Mouse (Mus musculus): ENCODE data around the gene Nisch. TPM values are rescaled to one million over a fixed set of nuclear protein-coding genes. Genes with fewer than 3 reads are reported as not detected.

Nisch gene
- polyA plus RNA-seq, 1 experiment from 2014 or later = 439 TPM

DNA sequence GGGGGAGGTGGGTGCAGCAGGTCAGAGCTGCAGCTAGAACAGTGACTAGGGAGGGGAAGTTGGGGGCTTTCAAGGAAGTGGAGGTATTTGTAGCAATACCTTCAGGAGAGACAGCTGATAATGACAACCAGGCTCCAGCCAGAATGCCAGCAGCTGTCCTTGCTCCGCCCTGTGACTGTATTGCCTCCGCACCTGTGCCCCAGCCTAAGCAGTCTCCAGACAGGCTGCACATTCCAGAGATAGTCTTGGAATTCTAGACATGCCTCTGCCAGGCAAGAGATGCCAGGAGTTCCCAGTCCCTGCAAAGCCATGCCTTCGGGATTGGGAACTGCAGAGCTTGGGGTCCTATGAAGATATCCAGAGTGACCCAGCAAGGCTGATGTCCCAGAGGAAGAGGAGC is 4.2 kb downstream of the Nisch start:
- no peak overlapping the region for H3K27ac ChIP-seq
- H3K4me3 ChIP-seq (replicated peaks) = no peak overlapping the region
- peaks cover 9% of the 10 kb centered on the region for H3K4me1 ChIP-seq
- peaks cover 16% of the 10 kb centered on the region for H3K27me3 ChIP-seq
- ATAC-seq (ENCODE audit: low FRiP score) = no peak
- H3K36me3 ChIP-seq (replicated peaks) = no peaks in the 10 kb centered on the region
- no peak overlapping the region for H3K4me2 ChIP-seq
- no peaks in the 10 kb centered on the region for H3K9me3 ChIP-seq
- WGBS = 88% methylated on average over 3 of the region's 3 CpGs
- H3K9ac ChIP-seq = no peak overlapping the region

DNA sequence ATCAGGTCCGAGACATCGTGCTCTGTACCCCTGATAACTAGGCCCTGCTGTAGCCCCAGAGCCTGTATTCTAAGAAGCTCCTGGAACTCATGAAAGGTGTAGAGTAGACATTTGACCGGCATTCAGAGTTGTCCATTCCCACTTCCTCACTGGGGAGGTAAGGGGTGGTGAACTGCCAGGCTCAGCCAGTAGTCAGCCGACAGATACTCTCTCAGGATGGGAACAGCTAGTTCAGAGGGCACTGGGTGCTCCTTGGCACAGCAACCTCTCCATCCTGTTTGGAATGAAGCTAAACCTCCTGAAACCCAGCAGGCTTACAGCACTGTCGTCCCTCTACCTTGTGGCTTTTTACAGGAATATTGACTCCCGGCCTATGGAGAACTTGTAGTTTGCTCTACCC is 4.9 kb downstream of the Nisch start:
- no peak overlapping the region for H3K4me2 ChIP-seq
- peaks cover 16% of the 10 kb centered on the region for H3K27me3 ChIP-seq
- no peak for ATAC-seq (ENCODE audit: low FRiP score)
- 90% methylated on average over 6 of the region's 6 CpGs for WGBS
- H3K4me1 ChIP-seq = peaks cover 11% of the 10 kb centered on the region
- H3K9me3 ChIP-seq = no peaks in the 10 kb centered on the region
- H3K9ac ChIP-seq = no peak overlapping the region
- no peak overlapping the region for H3K4me3 ChIP-seq (replicated peaks)
- H3K36me3 ChIP-seq (replicated peaks) = no peaks in the 10 kb centered on the region
- H3K27ac ChIP-seq = no peak overlapping the region

DNA sequence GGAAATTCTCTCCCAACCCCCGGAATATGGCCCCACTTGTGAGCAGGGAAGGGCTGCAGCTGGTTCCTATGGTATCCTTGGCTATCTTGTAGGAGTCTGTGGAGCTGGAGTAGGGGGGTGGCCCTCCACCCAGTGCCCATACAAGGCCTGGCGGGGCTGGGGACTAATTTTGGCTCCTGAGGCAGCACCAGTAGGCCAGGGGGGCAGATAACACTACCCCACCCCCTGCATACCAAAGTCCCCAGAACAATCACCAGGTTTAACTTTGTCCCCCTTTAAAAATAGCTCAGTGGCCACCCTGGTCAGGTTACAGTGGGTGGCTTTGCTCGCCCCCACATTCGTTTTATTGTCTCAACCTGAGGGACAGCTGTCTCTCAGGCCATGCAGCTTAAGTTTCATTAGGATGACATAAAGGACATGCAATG is 7.6 kb downstream of the Nisch start:
- H3K27me3 ChIP-seq = peaks cover 7% of the 10 kb centered on the region; the same call in 1 of the 2 replicates
- H3K36me3 ChIP-seq (replicated peaks) = peaks cover 4% of the 10 kb centered on the region
- no peak overlapping the region for H3K27ac ChIP-seq
- H3K4me1 ChIP-seq = peaks cover 19% of the 10 kb centered on the region
- no peaks in the 10 kb centered on the region for H3K9me3 ChIP-seq
- H3K4me2 ChIP-seq = no peak overlapping the region
- no peak overlapping the region for H3K4me3 ChIP-seq (replicated peaks)
- WGBS = 80% methylated on average over 4 of the region's 4 CpGs
- no peak overlapping the region for H3K9ac ChIP-seq
- no peak for ATAC-seq (ENCODE audit: low FRiP score)

DNA sequence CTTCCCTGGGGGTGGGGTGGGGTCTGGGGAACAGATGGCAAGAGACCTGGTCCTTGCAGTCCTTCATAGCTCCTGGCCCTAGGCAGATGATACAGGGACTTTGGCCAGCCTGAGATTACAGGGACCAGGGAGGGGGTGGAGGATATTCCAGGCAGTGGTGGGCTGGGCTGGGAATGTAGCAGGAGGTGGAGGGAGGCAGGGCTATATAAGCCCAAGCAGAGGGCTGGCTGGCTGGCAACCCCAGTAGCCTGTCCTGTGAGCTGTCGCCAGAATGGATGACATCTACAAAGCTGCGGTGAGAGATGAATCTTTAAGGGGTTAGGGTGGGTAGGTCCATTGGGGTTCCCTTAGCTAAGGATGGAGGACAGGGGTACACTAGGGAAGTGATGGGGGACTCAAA is 8.7 kb downstream of the Nisch start, which contains the start of gene Tnnc1:
Gene Tnnc1 (plus strand): TSS at position 229 of the 400 bp plus-strand sequence.
- ATAC-seq (ENCODE audit: low FRiP score) = no peak

DNA sequence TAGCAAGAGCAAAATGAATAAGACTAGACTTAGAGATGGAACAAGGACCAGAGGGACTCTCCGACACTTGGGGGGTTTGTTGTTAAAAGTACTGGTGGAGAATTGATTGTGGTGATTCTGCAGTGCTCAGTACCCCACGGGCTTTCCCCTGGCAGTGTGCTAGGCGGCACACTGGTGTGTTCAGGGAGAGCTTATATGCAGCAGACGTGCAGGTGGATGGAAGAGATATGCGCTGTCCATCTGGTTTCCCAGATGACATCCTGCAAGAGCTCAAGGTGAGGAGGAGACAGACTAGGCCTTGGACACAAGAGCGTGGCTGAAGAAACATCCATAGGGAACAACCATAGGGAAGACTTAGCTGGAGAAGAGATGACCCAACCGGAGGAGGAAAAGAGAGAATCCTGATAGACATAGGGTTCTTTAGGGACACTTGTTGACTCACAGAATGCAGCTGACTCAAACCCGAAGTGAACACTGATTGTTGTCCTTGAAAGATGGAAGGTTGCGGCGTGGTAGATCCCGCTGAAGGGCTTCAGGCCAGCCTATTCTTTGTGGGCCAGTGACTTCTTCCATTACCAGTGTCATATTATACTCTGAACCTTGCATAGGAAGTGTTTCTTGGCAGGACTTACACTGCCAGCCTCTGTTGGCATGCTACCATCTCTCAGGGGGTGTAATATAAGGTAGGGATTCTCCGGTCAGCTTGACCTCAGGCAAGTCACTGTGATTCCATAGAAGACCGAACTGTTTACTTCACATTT is 9.5 kb downstream of the Nisch start:
- Histone ChIP-seq H3K36me3 (replicated peaks) (peaks cover 23% of the 10 kb centered on the region), H3K27me3 (peaks cover 3% of the 10 kb centered on the region; the same call in 1 of the 2 replicates), H3K9me3 (no peaks in the 10 kb centered on the region), H3K27ac (peak overlapping the region; percentile 89; the same call in 1 of the 2 replicates), H3K4me2 (peak overlapping the region; percentile 72), H3K4me3 (replicated peaks) (peak overlapping the region; percentile 74), H3K9ac (peak overlapping the region; percentile 90), H3K4me1 (peaks cover 24% of the 10 kb centered on the region)
- 85% methylated on average over 13 of the region's 13 CpGs for WGBS
- peak; percentile 25 for ATAC-seq (ENCODE audit: low FRiP score)

More for the DNA sequence above, 8.7 kb downstream of the Nisch start, which contains the start of gene Tnnc1:
- H3K36me3 ChIP-seq (replicated peaks) = peaks cover 14% of the 10 kb centered on the region
- H3K4me1 ChIP-seq = peaks cover 24% of the 10 kb centered on the region
- H3K27me3 ChIP-seq = peaks cover 3% of the 10 kb centered on the region; the same call in 1 of the 2 replicates
- no peaks in the 10 kb centered on the region for H3K9me3 ChIP-seq
- H3K4me2 ChIP-seq = peak within 1 kb of the TSS; percentile 72
- peak within 1 kb of the TSS; percentile 74; the same call in 1 of the 2 replicates for H3K4me3 ChIP-seq (replicated peaks)
- WGBS = 77% methylated on average over 2 of the region's 2 CpGs
- H3K9ac ChIP-seq = peak within 1 kb of the TSS; percentile 90
- no peak within 1 kb of the TSS for H3K27ac ChIP-seq

DNA sequence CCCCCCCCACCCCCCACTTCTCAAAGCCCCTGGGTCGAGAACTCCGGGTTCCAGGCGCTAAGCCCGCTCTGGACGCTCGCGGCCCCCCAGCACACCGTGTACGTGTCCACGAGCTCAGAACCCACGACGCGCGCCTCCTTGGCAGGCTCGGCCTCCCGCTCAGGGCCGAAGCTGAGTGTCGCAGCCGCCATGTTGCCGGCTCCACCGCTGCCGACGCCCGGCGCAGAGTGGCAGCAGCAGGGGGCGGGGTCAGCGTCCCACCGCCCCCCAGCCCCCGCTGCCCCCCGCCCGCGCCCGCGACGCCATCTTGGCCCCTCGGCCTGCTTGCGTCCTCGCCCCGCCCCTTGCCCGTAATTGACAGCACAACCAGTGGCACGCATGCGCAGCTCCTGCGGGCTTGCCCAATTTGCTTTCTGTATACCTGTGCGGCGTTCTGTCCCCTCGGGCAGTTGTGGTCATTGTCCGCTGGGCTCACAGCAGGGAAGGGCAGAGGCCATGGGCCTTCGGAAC is 10.2 kb downstream of the Nisch start:
- ATAC-seq (ENCODE audit: low FRiP score) = peak; percentile 85
- Histone ChIP-seq H3K4me3 (replicated peaks) (peak overlapping the region; percentile 74), H3K27ac (peak overlapping the region; percentile 89), H3K9ac (peak overlapping the region; percentile 90), H3K4me1 (peaks cover 24% of the 10 kb centered on the region), H3K4me2 (peak overlapping the region; percentile 72), H3K27me3 (peaks cover 3% of the 10 kb centered on the region; the same call in 1 of the 2 replicates), H3K9me3 (no peaks in the 10 kb centered on the region), H3K36me3 (replicated peaks) (peaks cover 30% of the 10 kb centered on the region)
- WGBS = under 1% methylated on average over 48 of the region's 48 CpGs

DNA sequence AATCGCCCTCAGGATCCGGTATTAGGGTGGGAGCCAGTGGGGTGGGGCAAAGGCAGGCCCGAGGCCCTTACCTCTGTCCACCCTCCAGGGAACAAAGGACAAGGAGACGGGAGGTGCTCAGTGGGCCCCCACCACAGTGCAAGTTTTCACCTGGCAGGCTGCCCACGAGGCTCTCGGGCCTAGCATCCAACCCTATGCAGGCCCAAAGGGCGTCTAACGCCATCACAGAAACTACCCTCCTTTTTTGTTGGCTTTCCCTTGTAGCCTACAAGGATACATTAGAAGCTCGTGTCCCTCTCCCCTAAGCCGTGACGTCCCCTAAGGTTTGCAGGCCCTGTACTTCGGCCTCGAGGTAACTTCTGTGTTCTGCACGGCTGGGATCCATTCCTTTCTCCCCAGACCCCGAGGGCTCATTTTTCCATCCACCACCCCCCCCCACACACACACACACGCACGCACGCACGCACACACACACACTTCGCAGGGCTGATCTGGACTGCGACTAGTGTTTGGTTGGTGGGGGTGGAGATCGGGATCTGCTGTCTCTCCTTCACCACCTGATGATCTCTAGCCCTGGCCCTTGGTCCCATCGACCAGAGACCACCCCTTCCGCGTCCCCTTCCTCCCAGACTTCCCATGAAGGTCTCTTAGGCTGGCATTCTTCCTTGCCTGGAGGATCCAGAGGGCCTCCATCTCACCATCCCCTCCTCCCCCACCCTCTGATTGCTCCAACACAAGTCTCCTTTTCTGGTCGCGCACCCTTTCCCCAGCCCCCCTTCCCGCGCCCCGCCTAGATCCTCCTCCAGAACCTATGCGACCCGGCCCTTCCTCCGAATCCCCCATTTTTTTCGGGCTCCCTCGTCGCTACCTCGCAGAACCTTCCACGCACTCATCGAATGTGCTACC is 10.9 kb downstream of the Nisch start:
- H3K9ac ChIP-seq = peak overlapping the region; percentile 90
- peak overlapping the region; percentile 89 for H3K27ac ChIP-seq
- peak overlapping the region; percentile 72 for H3K4me2 ChIP-seq
- H3K4me3 ChIP-seq (replicated peaks) = peak overlapping the region; percentile 74
- H3K4me1 ChIP-seq = peaks cover 24% of the 10 kb centered on the region
- WGBS = 2% methylated on average over 39 of the region's 39 CpGs
- no peaks in the 10 kb centered on the region for H3K9me3 ChIP-seq
- H3K36me3 ChIP-seq (replicated peaks) = peaks cover 37% of the 10 kb centered on the region
- H3K27me3 ChIP-seq = peaks cover 3% of the 10 kb centered on the region; the same call in 1 of the 2 replicates
- peak; percentile 68 for ATAC-seq (ENCODE audit: low FRiP score)

DNA sequence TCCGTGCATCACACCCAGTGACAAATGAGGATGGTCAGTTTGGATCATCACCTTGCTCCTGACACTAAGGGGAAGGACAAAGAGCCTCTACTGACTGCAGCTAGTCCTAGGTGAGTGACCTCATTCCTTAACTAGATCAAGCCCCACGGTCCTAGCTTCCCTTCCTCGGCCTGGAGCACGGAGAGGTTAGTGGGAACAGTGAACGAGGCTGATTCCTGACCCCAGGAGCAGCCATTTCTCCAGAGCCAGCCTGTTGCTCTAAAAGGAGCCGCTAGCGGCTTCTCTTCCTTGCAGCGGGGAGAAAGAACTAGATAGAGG is 11.5 kb downstream of the Nisch start:
- Histone ChIP-seq H3K4me1 (peaks cover 24% of the 10 kb centered on the region), H3K9ac (peak overlapping the region; percentile 90), H3K27me3 (peaks cover 3% of the 10 kb centered on the region; the same call in 1 of the 2 replicates), H3K4me3 (replicated peaks) (peak overlapping the region; percentile 74), H3K27ac (peak overlapping the region; percentile 89), H3K9me3 (no peaks in the 10 kb centered on the region), H3K36me3 (replicated peaks) (peaks cover 43% of the 10 kb centered on the region), H3K4me2 (peak overlapping the region; percentile 72)
- WGBS = 31% methylated on average over 8 of the region's 8 CpGs
- ATAC-seq (ENCODE audit: low FRiP score) = peak; percentile 10; the same call in 1 of the 2 replicates

DNA sequence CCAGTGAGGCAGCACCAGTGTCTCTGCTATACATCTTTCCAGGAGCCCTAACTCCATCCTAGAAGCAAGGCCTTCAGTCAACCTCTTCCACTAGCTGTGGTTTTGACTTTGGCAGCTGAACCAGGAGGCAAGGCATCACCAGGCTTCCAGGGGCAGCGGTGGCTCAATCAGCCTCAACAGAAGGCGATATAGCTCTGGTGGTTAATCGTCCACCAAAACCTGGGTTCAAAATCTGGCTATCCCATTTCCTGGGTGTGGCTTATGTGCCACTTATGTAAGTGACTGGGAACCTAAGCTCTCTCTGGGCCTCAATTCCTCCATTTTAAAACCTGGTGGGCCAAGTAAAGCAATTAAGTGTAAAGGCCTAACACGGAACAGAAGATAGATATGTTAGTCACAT is 11.9 kb downstream of the Nisch start:
- H3K4me1 ChIP-seq = peaks cover 24% of the 10 kb centered on the region
- H3K27me3 ChIP-seq = peaks cover 3% of the 10 kb centered on the region; the same call in 1 of the 2 replicates
- peaks cover 47% of the 10 kb centered on the region for H3K36me3 ChIP-seq (replicated peaks)
- peak overlapping the region; percentile 89 for H3K27ac ChIP-seq
- WGBS = 81% methylated on average over 4 of the region's 4 CpGs
- peak overlapping the region; percentile 74 for H3K4me3 ChIP-seq (replicated peaks)
- peak overlapping the region; percentile 90 for H3K9ac ChIP-seq
- H3K9me3 ChIP-seq = no peaks in the 10 kb centered on the region
- no peak for ATAC-seq (ENCODE audit: low FRiP score)
- peak overlapping the region; percentile 72 for H3K4me2 ChIP-seq

DNA sequence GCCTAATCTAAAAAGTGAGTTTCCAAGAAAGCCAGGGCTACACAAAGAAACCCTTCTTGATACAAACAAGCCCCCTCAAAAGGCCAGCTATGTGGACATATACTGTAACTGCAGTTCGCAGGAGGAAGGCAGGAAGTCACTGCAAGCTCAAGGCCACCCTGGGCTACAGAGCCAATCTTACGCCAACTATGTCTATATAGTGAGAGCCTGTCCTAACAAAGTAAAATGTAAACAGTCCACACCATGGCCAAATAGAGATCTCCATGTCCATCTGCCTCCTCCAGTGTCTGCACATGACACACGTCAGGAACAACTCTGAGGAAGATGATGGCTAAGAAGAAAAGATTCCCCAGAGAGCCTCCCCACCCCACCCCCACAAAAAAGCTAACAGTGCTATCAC is 16.7 kb downstream of the Nisch start:
- H3K4me1 ChIP-seq = peaks cover 25% of the 10 kb centered on the region
- H3K27me3 ChIP-seq = no peaks in the 10 kb centered on the region
- ATAC-seq (ENCODE audit: low FRiP score) = no peak
- no peak overlapping the region for H3K4me3 ChIP-seq (replicated peaks)
- H3K4me2 ChIP-seq = no peak overlapping the region
- H3K9ac ChIP-seq = no peak overlapping the region
- no peaks in the 10 kb centered on the region for H3K9me3 ChIP-seq
- WGBS = 88% methylated on average over 3 of the region's 3 CpGs
- no peak overlapping the region for H3K27ac ChIP-seq
- H3K36me3 ChIP-seq (replicated peaks) = peaks cover 87% of the 10 kb centered on the region

DNA sequence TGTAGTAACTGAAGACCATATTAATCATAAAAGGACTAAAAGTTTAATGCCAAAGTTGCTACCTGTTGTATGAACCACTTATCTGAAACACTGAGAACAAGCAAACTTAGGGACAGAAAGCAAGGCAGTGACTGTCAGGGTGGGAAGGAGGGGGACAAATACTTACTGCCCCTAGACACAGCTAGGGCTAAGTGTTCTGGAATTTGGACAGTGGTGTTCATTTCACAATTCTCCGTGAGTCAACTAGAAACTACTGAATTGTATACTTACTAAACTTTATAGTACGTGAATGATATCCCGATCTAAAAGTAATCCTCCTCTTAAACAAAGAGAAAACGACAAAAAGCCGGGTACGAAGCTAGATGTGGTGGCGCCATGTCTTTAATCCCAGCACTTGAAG is 17.1 kb downstream of the Nisch start:
- ATAC-seq (ENCODE audit: low FRiP score) = no peak
- H3K9ac ChIP-seq = no peak overlapping the region
- H3K4me2 ChIP-seq = no peak overlapping the region
- peaks cover 21% of the 10 kb centered on the region for H3K4me1 ChIP-seq
- H3K27ac ChIP-seq = no peak overlapping the region
- H3K4me3 ChIP-seq (replicated peaks) = no peak overlapping the region
- H3K27me3 ChIP-seq = no peaks in the 10 kb centered on the region
- WGBS = 96% methylated on average over 7 of the region's 7 CpGs
- H3K36me3 ChIP-seq (replicated peaks) = peaks cover 91% of the 10 kb centered on the region
- no peaks in the 10 kb centered on the region for H3K9me3 ChIP-seq

All from forebrain, embryonic 12.5 days (tissue).